Mouse (Mus musculus) neural tube, embryonic 11.5 days (tissue): ENCODE data around the gene Srrm1. TPM values are rescaled to one million over a fixed set of nuclear protein-coding genes. Genes with fewer than 3 reads are reported as not detected.

Experiments used
- polyA plus RNA-seq: library from polyadenylated mRNA; unstranded; fragments of >200 nt; fragmentation: Nextera tagmentation; extraction: Ambion mirVana; gene quantifications from 2 replicates; pipeline ENCODE4 v1.2.1, GENCODE M21; 2014

Srrm1 gene
- polyA plus RNA-seq, 1 experiment from 2014 or later, result 168 TPM

Other genes with a start within 250 kb of the Srrm1 start
- 2.2 and 3.0 TPM in 2 replicates for gene Runx3, start 232.7 kb downstream of the Srrm1 start, polyA plus RNA-seq
- gene Clic4, start 80.5 kb downstream of the Srrm1 start, polyA plus RNA-seq, result 148 and 157 TPM in 2 replicates
- 0.97 and 1.5 TPM in 2 replicates for gene Ncmap, start 44.9 kb upstream of the Srrm1 start, polyA plus RNA-seq
- 12.5 and 13.0 TPM in 2 replicates for gene Rcan3, start 80.5 kb upstream of the Srrm1 start, polyA plus RNA-seq
- 0.37 and 0.72 TPM in 2 replicates for gene Stpg1, start 141.5 kb upstream of the Srrm1 start, polyA plus RNA-seq
- 2.1 and 4.4 TPM in 2 replicates for gene Nipal3, start 141.7 kb upstream of the Srrm1 start, polyA plus RNA-seq
- gene Grhl3, start 220.3 kb upstream of the Srrm1 start, polyA plus RNA-seq, result 4.2 and 4.3 TPM in 2 replicates